Mouse (Mus musculus): ENCODE data around the gene Hmcn1. TPM values are rescaled to one million over a fixed set of nuclear protein-coding genes. Genes with fewer than 3 reads are reported as not detected.
A peak's percentile ranks its signal among the peaks of the same experiment; 100 is the strongest.

The Hmcn1 gene
- polyA plus RNA-seq, 1 experiment = 6.3 TPM

- Histone ChIP-seq H3K4me1 (ENCODE audit: control insufficient read depth, insufficient read depth, low read length) (no peaks in the 10 kb centered on the region), H3K27ac (ENCODE audit: insufficient read depth, low read length) (no peak overlapping the region), H3K4me3 (ENCODE audit: insufficient read depth, low read length) (no peak overlapping the region)
- TF ChIP-seq CTCF (IDR thresholded peaks at IDR 0.05; ENCODE audit: extremely low read depth, insufficient read depth, low read length) (no peak), POLR2A (IDR thresholded peaks at IDR 0.05; ENCODE audit: extremely low read depth, insufficient read depth, low read length) (no peak)
Observed at GRCm38 (mm10) chr1:150950046-150950445, 43.2 kb downstream of the Hmcn1 start.

DNA sequence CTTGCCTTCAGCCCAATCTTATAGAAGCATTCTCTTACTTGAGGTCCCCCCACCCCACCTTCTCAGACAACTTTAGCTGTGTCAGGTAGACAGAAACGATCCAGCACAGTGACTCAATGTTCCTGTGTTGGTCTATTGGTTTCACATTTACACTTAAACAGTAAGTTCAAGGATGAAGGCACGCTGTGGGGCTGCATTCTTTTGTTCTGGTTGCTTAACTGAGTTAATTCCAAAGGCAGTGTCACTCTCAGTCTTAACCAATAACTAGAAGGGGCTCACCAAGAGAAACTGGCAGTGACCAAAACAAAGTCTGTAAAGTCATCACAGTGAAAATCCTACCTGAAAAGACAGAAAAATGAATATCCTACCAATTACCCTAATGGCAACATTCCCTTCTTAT, 44.3 kb downstream of the Hmcn1 start:
- Histone ChIP-seq H3K4me3 (ENCODE audit: insufficient read depth, low read length) (no peak overlapping the region), H3K27ac (ENCODE audit: insufficient read depth, low read length) (no peak overlapping the region), H3K4me1 (ENCODE audit: control insufficient read depth, insufficient read depth, low read length) (no peaks in the 10 kb centered on the region)
- no peak for TF ChIP-seq POLR2A (IDR thresholded peaks at IDR 0.05; ENCODE audit: extremely low read depth, insufficient read depth, low read length)
- TF ChIP-seq CTCF (IDR thresholded peaks at IDR 0.05; ENCODE audit: extremely low read depth, insufficient read depth, low read length) = no peak

DNA sequence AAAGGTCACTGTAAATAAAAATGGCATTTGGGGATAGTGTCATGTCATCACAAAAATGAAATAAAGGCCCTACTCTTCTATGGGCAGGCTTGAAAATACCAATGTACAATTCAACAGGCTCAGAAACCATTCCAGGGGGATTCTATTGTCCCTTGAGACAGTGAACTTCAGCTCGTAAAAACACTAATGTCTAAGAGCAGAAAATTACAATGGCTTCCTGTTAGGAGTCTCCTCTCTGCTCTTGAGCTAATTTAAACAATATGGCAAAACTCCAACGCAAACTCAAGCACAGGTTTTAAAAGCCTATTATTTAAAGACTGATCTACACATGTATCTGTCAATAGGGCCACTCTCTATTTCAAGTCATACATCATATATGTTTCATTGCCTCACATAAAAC, 49.6 kb downstream of the Hmcn1 start:
- no peaks in the 10 kb centered on the region for H3K4me1 ChIP-seq (ENCODE audit: control insufficient read depth, insufficient read depth, low read length)
- no peak overlapping the region for H3K27ac ChIP-seq (ENCODE audit: insufficient read depth, low read length)
- H3K4me3 ChIP-seq (ENCODE audit: insufficient read depth, low read length) = no peak overlapping the region
- TF ChIP-seq POLR2A (IDR thresholded peaks at IDR 0.05; ENCODE audit: extremely low read depth, insufficient read depth, low read length) = no peak

DNA sequence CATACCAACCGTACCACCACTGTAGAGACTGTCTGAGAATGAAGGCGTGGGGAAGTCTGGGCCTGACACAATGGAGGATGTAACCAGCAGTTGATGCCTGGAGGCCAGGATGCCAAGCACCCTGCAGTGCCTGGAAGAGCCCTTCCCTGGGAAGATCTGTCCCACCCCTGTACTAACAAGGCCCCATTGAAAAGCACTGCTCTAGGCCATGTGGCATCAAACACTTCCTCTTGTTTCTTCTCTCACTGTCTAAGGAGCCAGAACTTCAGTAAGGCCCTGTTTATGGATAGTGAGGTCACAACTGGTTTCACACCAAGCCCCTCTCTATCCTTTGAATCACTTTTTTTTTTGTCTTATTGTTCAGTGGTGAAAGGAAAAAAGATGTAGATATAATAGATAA, 51.1 kb downstream of the Hmcn1 start:
- no peak overlapping the region for H3K27ac ChIP-seq (ENCODE audit: insufficient read depth, low read length)
- TF ChIP-seq POLR2A (IDR thresholded peaks at IDR 0.05; ENCODE audit: extremely low read depth, insufficient read depth, low read length) (no peak), CTCF (IDR thresholded peaks at IDR 0.05; ENCODE audit: extremely low read depth, insufficient read depth, low read length) (no peak)
- no peaks in the 10 kb centered on the region for H3K4me1 ChIP-seq (ENCODE audit: control insufficient read depth, insufficient read depth, low read length)
- H3K4me3 ChIP-seq (ENCODE audit: insufficient read depth, low read length) = no peak overlapping the region

- H3K4me1 ChIP-seq (ENCODE audit: control insufficient read depth, insufficient read depth, low read length) = no peaks in the 10 kb centered on the region
- H3K4me3 ChIP-seq (ENCODE audit: insufficient read depth, low read length) = no peak overlapping the region
- no peak overlapping the region for H3K27ac ChIP-seq (ENCODE audit: insufficient read depth, low read length)
- no peak for TF ChIP-seq POLR2A (IDR thresholded peaks at IDR 0.05; ENCODE audit: extremely low read depth, insufficient read depth, low read length)
- no peak for TF ChIP-seq CTCF (IDR thresholded peaks at IDR 0.05; ENCODE audit: extremely low read depth, insufficient read depth, low read length)
Observed at GRCm38 (mm10) chr1:150936821-150937220, 56.4 kb downstream of the Hmcn1 start.

DNA sequence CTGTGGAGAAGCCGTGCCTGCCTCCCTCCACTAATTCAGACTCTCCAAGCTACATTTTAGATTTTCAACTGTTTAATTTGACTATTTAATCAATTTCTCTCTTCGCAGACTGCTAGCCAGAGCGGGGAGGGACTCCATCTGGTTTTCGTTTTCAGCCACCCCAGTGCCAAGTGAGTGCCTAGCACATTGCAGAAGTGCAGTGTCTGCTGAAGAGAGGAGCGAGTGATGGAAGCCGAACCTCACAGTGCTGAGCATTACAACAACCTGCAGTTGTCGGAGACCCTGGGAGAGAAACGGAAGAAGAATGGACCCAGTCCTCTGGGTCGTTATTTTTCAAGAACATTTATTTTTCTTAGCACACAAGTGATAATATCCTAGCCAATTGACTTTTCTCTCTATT, 59.6 kb downstream of the Hmcn1 start:
- H3K27ac ChIP-seq (ENCODE audit: insufficient read depth, low read length) = no peak overlapping the region
- no peak overlapping the region for H3K4me3 ChIP-seq (ENCODE audit: insufficient read depth, low read length)
- H3K4me1 ChIP-seq (ENCODE audit: control insufficient read depth, insufficient read depth, low read length) = no peaks in the 10 kb centered on the region
- TF ChIP-seq CTCF (IDR thresholded peaks at IDR 0.05; ENCODE audit: extremely low read depth, insufficient read depth, low read length) (no peak), POLR2A (IDR thresholded peaks at IDR 0.05; ENCODE audit: extremely low read depth, insufficient read depth, low read length) (no peak)

DNA sequence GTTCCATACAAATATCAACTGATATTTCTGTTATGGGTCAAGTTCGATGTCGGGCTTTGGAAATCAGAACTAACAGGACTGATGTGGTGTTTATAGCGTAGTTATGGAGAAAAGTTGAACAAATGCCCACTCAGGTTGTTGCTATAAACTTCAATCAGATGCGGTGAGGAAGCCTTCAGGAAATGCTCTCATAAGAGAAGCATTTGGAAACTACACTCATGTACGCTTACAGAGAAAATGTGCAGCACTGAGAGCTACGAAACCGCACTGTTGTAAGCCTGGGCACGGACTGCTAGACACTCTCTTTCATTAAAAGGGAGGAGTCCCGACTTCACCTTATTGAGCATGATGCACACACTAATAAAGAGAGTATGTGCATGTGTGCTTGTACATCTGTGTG, 72.4 kb downstream of the Hmcn1 start:
- Histone ChIP-seq H3K4me3 (ENCODE audit: insufficient read depth, low read length) (no peak overlapping the region), H3K27ac (ENCODE audit: insufficient read depth, low read length) (no peak overlapping the region), H3K4me1 (ENCODE audit: control insufficient read depth, insufficient read depth, low read length) (no peaks in the 10 kb centered on the region)
- TF ChIP-seq CTCF (IDR thresholded peaks at IDR 0.05; ENCODE audit: extremely low read depth, insufficient read depth, low read length) (no peak), POLR2A (IDR thresholded peaks at IDR 0.05; ENCODE audit: extremely low read depth, insufficient read depth, low read length) (no peak)

DNA sequence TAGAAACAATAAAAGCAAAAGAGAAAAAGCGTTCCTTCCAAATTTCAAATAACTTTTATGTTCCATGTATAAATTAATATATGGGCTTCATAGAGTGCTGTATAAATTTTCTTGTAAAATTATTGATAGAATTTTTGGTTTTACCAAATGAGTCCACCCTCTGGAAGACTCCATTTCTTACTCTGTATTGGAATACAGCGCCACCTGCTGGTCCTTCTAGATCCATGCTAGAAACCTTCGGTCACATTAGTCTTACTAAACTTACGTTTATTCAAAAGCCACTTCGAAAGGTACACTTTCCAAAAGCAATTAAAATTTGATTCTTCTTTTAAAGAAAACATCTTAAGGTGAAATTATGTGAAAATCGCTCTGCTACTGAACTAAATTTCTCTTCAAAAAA, 73.0 kb downstream of the Hmcn1 start:
- Histone ChIP-seq H3K27ac (ENCODE audit: insufficient read depth, low read length) (no peak overlapping the region), H3K4me1 (ENCODE audit: control insufficient read depth, insufficient read depth, low read length) (no peaks in the 10 kb centered on the region), H3K4me3 (ENCODE audit: insufficient read depth, low read length) (no peak overlapping the region)
- TF ChIP-seq CTCF (IDR thresholded peaks at IDR 0.05; ENCODE audit: extremely low read depth, insufficient read depth, low read length) (peak; percentile 40; the same call in 1 of the 2 replicates), POLR2A (IDR thresholded peaks at IDR 0.05; ENCODE audit: extremely low read depth, insufficient read depth, low read length) (no peak)

DNA sequence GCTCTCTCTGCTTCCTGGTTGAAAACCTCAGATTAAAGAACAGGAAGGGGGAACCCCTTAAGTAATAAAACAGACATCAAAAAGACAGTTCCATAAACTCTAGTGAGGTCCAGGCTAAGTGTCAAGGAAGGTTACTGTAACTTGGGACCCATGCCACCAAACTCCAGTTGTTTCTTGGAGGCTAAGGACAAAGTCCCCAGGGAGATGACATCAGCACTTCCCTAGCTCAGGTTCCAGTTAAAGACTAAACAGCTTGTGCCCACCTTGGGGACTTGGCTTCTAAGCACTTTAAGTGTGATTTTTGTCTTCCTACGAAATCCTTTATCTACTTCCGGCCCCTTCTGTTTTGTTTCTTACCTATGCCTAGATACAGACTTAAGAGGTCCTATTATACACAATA, 78.3 kb downstream of the Hmcn1 start:
- TF ChIP-seq CTCF (IDR thresholded peaks at IDR 0.05; ENCODE audit: extremely low read depth, insufficient read depth, low read length) (no peak), POLR2A (IDR thresholded peaks at IDR 0.05; ENCODE audit: extremely low read depth, insufficient read depth, low read length) (no peak)
- H3K27ac ChIP-seq (ENCODE audit: insufficient read depth, low read length) = no peak overlapping the region
- H3K4me3 ChIP-seq (ENCODE audit: insufficient read depth, low read length) = no peak overlapping the region
- no peaks in the 10 kb centered on the region for H3K4me1 ChIP-seq (ENCODE audit: control insufficient read depth, insufficient read depth, low read length)

DNA sequence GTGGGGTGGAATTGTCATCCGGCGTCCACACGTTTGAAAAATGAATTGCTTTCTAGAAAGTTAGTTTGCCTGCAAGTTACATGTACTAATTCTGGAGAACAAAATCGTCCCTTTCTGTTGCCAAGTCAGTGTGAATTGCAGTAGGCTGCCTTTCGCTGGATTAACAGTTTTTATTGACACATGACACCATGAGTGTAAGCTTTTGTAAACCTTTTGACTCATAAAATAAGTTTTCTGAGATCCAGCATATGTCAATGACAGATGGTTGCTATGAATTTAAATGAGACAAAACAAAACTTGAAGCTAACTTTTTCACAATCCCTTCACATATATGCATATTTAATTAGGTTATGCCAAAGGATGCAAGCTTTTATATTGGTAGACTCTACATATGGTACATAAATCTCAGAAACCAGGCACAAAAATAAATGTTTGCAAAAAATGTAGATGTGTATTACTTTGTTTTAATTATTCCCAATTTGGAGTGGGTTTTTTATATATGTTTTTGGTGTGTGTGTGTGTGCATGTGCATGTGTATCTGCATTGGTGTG, 79.6 kb downstream of the Hmcn1 start:
- no peak overlapping the region for H3K4me3 ChIP-seq (ENCODE audit: insufficient read depth, low read length)
- H3K4me1 ChIP-seq (ENCODE audit: control insufficient read depth, insufficient read depth, low read length) = no peaks in the 10 kb centered on the region
- no peak overlapping the region for H3K27ac ChIP-seq (ENCODE audit: insufficient read depth, low read length)
- TF ChIP-seq POLR2A (IDR thresholded peaks at IDR 0.05; ENCODE audit: extremely low read depth, insufficient read depth, low read length) (no peak), CTCF (IDR thresholded peaks at IDR 0.05; ENCODE audit: extremely low read depth, insufficient read depth, low read length) (no peak)

Data from cortical plate, adult 2 months (tissue).